Mouse (Mus musculus): ENCODE measurements around the gene Olfr556.
A peak's percentile ranks its signal among the peaks of the same experiment; 100 is the strongest.
"Not testable (repeated sequence)": the region's sequence is repeated elsewhere in the genome, so short reads cannot be mapped to it uniquely, and the experiment has no call there.

The Olfr556 gene

DNA sequence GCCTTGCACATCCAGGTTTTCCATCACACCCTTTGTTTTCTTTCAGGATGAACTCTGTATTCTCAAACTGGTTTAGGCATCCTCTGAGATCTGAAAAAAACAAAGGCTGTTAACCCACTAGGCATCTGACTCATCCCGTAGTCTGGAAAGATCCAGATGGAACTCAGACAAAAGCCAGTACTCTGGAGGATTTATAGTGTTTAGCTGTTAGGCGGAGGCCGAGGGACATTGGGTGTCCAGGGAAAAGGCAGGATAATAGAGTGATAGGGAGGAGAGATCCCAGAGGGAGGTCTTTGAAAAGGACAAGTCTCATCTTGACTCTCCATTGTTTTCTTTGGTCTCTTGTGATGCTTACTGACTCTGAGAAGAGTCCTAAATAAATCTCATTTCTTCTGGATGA, at the start of gene Olfr556:
Gene Olfr556, plus strand, starts transcription at position 301 of the 400 bp plus-strand sequence.
- DNase-seq (ENCODE audit: low spot score in 2 of 2): no peak

DNA sequence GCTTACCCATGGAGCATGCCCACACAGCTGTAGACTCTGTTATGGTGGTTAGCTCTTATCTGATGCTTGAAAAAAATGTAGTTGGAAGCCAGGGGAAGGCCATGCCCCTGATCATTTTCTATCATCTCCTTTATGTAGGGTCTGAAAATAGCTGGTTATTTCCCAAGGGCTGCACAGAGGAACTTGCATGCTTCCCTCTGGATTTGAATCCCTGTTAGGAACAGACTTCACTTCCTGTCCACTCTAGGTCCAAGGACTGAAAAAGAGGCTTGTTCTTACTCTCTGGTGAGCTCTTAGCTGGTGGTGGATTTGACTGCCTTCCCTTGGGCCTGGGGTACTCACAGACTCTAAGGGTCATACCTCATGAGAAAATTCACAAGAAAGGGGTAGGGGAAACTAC, 46.6 kb upstream of the Olfr556 start, which contains the start of gene Olfr553:
Gene Olfr553, minus strand, starts transcription at position 101 of the 400 bp plus-strand sequence.
- no peak for DNase-seq (ENCODE audit: low spot score in 2 of 2)

DNA sequence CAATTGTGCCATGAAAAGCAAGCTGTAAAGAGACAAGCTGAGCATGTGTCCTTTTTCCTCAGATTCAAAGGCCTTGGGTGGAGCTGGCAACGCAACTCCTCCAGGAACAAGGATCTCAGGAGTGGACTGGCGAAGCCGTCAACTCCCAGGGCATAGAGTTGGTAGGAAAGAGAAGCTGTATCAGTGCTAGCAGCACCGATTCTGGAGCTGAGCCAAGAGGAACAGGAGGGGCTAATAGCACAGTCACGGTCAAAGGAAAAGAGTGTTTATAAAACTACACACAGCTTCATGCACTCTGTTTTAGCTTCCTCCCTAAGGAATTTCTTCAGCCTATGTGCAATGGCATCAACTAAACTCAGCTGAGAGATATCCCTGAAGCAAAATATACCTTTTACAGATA, 45.1 kb upstream of the Olfr556 start:
- DNase-seq (ENCODE audit: low spot score in 2 of 2): no peak

DNA sequence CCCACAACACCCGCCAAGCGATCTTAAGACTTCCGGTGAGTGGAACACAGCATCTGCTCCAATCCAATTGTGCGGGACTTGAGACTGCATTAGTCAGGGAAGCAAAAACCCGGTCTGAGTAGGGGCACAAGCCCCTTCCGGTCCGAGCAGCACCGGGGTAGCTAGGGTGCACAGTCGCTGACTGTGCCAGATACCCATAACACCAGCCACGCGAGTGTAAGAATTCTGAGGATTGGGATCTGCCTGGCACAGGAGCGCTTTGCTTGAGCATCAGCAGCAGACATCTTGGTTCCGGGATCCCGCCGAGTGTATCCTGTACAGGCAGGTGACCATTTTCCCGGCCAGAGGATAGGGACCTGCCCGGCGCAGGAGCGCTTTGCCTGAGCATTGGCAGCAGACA, 44.3 kb upstream of the Olfr556 start:
- DNase-seq (ENCODE audit: low spot score in 2 of 2): not testable (repeated sequence)

DNA sequence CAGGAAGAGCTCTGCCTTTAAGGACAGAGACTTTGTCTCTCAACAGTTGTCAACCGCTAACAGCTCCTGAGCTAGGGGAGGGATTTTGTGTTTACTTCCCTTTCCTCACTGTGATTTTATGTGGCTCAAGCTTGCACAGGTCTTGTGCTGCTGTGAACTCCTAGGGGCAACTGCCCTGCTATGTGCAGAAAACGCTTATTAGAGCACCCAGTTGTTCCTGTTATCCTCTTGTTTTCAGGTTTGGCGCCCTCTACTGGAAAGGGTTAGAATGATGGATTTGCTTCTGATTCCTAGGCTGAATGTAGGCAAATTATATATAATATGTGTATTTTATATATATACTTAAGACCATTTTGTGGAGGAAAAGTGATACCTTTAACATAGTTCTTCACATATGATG, 28.0 kb upstream of the Olfr556 start:
- peak; percentile 27 to 39 for DNase-seq (ENCODE audit: low spot score in 2 of 2)

DNA sequence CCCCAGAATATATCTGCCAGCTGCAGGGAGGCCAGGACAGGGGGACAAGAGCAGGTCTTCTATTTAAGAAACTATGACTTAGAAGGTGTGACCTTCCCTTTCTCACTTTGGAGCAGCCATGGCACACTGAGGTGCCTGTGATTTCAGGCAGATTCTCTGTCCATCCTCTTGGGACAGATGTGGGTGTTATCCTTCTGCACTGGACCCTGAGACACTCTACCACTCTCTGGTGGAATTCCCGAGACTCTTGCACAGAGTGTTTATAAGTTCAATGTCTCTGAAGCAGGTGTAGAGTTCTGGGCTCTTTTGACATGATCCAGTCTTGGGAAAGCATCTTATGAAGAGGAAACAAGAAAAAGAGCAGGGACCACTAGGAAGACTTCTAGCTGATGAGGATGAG, 26.6 kb upstream of the Olfr556 start, which contains the start of gene Olfr554:
Gene Olfr554, plus strand, starts transcription at position 301 of the 400 bp plus-strand sequence.
- no peak for DNase-seq (ENCODE audit: low spot score in 2 of 2)

DNA sequence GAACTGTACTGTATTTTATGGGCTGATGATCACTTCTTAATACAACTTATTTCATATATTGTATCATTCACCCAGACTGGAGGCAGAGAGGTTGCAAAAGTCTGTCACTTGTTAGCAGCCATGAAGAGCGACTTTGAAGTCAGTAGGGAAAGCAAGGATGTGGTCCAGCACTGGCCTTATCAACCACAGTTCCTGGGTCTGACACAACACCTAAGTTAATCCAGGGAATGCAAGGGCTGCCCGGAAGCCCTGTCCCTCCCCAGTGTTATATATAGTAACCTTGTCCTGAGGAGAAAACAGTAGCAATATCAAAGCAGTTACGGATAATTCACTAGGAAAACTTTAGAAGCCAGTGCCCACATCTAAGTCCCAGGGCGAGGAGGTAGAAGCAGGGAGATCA, 19.8 kb upstream of the Olfr556 start:
- DNase-seq (ENCODE audit: low spot score in 2 of 2): not testable (repeated sequence)

DNA sequence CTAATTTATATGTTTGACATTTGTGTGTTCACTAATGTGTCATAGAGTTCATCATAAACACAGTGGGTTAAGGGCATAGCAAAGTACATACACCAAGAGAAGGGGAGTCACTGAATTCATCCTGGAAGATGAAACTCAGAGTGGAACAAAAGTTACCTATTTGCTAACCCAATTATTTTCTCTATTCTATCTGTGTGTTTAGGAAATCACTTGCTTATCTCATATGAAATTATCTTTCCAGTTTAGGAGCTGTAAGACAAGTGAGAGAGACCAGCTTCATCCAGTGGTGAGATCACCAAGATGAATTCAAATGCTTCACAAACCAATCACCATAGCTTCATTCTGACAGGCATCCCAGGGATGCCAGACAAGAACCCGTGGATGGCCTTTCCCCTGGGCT, 6.2 kb upstream of the Olfr556 start, which contains the start of gene Olfr555:
Gene Olfr555, plus strand, starts transcription at position 301 of the 400 bp plus-strand sequence.
- no peak for DNase-seq (ENCODE audit: low spot score in 2 of 2)

DNA sequence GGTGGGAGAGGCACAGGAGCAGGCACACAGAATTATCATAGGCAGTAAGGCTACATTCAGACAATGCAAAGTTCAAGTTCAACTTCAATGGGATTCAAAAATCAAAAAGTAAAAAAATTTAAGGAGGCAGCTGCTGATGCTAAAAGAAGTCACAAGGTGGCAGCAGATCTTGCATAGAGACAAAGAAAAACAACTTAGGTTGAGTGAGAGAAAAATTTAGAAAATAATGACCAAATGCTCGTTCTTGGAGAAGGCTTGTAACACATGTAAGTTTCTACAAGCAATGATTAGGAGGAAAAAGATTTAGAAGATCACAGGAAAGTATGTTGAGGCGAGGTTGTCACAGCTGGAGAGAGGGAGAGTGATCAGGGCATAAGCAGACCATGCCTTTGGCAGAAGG, 679 bp downstream of the Olfr556 start:
- DNase-seq (ENCODE audit: low spot score in 2 of 2): peak in 1 of 2 experiments; percentile 12

DNA sequence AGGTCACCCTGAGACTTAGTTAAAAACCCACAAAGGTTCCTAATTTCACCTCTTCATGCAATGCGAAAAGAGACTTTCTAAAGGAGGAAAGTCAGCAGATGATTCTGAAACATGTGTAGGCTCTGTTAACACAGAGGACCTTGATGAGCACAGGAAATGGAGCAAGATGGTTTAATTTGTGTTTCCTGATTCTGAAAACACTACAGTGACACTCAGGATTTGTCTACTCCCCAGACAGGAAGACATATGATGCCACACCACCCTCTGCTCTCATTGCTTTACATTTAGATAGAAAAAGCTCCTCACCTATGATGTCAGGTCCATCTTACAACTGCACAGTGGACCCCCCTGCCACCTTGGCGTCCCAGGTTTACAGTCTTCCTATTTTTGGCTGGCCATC, 11.5 kb downstream of the Olfr556 start:
- no peak for DNase-seq (ENCODE audit: low spot score in 2 of 2)

DNA sequence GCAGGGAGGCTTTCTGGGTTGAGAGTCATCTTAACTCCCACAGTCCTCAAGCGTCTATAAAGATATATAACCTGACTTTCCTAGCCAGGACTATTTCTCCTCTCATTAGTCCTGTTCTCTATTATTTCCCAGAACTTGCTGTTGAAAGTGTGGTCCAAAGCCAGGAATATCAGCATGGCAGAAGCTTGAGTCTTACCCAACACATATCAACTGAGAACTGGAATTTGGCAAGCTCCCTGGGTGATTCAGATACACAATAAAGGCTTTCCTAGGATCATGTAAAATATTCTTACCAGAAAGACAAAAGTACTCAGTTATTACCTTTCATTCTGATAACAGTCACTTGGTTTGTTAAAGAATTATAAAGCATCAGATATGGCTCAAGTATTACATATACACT, 17.2 kb downstream of the Olfr556 start:
- no peak for DNase-seq (ENCODE audit: low spot score in 2 of 2)

DNA sequence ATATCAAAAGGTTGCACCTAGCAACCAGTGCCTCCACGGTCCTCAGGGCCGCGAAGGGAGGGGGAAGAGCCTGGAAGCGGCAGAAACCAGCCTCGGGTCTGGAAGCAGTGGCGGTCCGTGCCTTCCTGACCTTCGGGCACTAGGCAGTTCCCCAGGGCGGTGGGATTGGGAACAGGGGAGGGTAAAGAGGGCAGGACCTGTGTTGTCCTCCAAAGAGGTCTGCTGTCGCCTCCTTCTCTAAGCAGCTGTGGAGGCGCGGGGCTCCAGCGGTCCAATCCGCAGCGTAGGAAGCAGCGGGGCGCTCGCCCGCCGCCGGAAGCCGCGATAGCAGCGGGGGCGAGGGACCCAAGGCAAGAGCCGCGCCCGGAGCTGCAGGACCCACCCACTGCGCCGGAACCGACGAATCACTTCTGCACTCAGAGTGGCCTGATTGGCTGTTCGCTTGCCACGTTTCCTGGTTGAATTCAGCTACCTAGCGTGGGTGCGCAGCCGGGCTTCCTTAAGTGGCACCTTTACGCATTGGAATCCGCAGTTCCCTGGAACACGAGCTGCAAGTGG, 22.3 kb downstream of the Olfr556 start, which contains the start of gene Trim68:
Gene Trim68, minus strand, starts transcription at position 384 of the 558 bp plus-strand sequence.
- DNase-seq (ENCODE audit: low spot score in 2 of 2): peak; percentile 90 to 93

DNA sequence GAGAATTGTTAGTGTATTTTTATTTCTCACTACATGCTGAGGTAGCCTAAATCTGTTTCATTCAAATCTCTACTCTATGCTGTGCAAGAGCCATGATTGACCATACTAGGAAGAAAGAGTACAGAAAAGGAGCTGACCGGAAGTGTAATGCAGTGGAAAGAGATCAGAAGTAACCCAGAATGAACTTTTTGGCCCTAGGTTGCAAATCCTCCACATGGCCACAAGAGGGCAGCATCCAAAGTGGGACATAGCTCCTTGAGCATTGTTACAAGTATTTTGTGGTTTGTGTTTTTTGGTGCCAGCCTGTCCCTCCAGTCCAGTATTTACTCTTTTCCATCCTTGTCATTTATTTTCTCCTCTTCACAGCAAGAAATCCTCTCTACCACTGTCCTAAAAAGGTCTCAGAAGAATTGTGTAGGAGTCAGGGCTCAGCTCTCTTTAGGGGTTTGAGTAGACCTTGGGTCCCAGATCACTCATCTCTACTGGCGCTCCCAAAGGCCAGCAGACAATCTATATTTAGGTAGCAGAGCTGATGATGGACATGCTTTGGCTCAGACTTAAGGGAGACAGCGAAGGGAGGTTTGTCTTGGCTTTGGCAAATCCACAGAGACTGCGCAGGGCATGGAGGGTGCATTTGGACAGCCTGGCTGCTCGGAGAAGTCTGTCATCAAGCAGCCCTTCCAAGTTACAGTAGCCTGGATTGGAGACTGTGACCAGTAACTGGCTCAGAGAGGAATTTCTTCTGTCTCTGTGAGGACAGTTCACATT, 30.8 kb downstream of the Olfr556 start, which contains the start of gene Olfr557:
Gene Olfr557, plus strand, starts transcription at position 553 of the 768 bp plus-strand sequence.
- peak in 1 of 2 experiments; percentile 55 for DNase-seq (ENCODE audit: low spot score in 2 of 2)

DNA sequence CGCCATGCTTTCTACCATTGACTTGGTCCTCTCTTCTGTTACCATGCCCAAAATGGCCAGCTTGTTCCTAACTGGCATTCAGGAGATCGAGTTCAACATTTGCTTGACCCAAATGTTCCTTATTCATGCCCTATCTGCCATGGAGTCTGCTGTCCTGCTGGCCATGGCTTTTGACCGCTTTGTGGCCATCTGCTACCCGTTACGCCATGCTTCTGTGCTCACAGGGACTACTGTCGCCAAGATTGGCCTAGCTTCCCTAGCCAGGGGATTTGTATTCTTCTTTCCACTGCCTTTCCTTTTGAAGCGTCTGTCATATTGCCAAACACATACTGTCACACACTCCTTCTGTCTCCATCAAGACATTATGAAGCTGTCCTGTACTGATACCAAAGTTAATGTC, 33.8 kb downstream of the Olfr556 start:
- no peak for DNase-seq (ENCODE audit: low spot score in 2 of 2)

DNA sequence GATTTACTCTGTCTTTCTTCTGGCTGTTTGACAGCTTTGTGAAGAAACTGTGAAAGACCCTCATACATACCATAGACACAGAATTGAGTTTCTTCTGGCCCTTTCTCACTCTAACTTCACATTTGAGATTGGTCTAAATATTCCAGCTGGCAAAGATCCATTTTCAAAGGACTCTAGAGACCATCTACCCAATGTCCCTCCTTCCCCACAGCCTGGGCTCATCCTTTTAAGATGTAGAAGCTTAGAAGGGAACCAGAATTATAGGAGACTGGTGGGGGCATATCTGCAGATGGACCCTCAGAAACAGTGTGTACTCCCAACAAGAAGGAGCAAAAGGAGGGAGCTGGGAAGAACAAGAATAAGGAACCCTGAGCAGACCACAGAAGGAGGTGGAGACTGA, 37.2 kb downstream of the Olfr556 start, which contains the start of gene Olfr558:
Gene Olfr558, plus strand, starts transcription at position 301 of the 400 bp plus-strand sequence.
- no peak for DNase-seq (ENCODE audit: low spot score in 2 of 2)

DNA sequence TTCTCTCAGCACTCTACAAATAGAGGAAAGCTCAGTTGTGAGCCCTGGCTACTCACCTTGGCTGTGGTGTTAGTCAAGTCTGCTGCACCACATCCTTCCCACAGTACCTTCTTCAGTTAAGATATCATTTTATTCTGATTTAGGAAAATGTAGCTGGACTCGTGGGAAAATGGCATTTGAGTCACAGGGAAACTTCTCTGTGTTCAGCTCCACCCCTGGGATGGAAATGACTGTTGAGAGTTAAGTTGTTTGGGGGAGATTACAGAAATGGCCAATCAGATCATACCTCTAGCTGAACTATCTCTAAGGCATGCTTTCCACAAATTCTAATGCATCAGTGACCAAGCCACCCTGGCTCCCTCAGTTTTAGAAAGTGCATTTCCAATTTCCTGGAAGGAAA, 54.3 kb downstream of the Olfr556 start, which contains the start of gene Olfr33:
Gene Olfr33, minus strand, starts transcription at position 101 of the 400 bp plus-strand sequence.
- no peak for DNase-seq (ENCODE audit: low spot score in 2 of 2)

Data from right cerebral cortex, adult 2 months (tissue).